Mouse (Mus musculus): ENCODE data around the gene Stat5b. TPM values are rescaled to one million over a fixed set of nuclear protein-coding genes. Genes with fewer than 3 reads are reported as not detected.

The Stat5b gene
- polyA plus RNA-seq, 1 experiment, result 23.2 TPM

- WGBS, result 85% methylated on average over 8 of the region's 8 CpGs
- peaks cover 15% of the 10 kb centered on the region for H3K4me1 ChIP-seq (ENCODE audit: control insufficient read depth, insufficient read depth, low read length)
- no peaks in the 10 kb centered on the region for H3K27me3 ChIP-seq (replicated peaks; ENCODE audit: control insufficient read depth, insufficient read depth, low read length)
- TF ChIP-seq POLR2A (IDR thresholded peaks at IDR 0.05; ENCODE audit: low read depth, low read length) (no peak), CTCF (conservative IDR thresholded peaks at IDR 0.05; ENCODE audit: insufficient read depth, insufficient read length, low read depth, low read length) (no peak)
- H3K36me3 ChIP-seq (ENCODE audit: control insufficient read depth, insufficient read depth, low read length), result no peaks in the 10 kb centered on the region
- H3K27ac ChIP-seq (ENCODE audit: insufficient read depth, low read depth, low read length), result no peak overlapping the region
- no peak overlapping the region for H3K4me3 ChIP-seq (ENCODE audit: insufficient read depth, low read depth, low read length)
- no peak for DNase-seq
Observed at GRCm38 (mm10) chr11:100820047-100820446, 30.5 kb downstream of the Stat5b start.

- Histone ChIP-seq H3K4me3 (ENCODE audit: insufficient read depth, low read depth, low read length) (no peak overlapping the region), H3K4me1 (ENCODE audit: control insufficient read depth, insufficient read depth, low read length) (peaks cover 20% of the 10 kb centered on the region), H3K36me3 (ENCODE audit: control insufficient read depth, insufficient read depth, low read length) (no peaks in the 10 kb centered on the region), H3K27ac (ENCODE audit: insufficient read depth, low read depth, low read length) (no peak overlapping the region), H3K27me3 (replicated peaks; ENCODE audit: control insufficient read depth, insufficient read depth, low read length) (no peaks in the 10 kb centered on the region)
- DNase-seq, result no peak
- 85% methylated on average over 16 of the region's 16 CpGs for whole genome bisulfite sequencing
- TF ChIP-seq CTCF (conservative IDR thresholded peaks at IDR 0.05; ENCODE audit: insufficient read depth, insufficient read length, low read depth, low read length) (no peak), POLR2A (IDR thresholded peaks at IDR 0.05; ENCODE audit: low read depth, low read length) (no peak)
Observed at GRCm38 (mm10) chr11:100819626-100820025, 30.9 kb downstream of the Stat5b start.

DNA sequence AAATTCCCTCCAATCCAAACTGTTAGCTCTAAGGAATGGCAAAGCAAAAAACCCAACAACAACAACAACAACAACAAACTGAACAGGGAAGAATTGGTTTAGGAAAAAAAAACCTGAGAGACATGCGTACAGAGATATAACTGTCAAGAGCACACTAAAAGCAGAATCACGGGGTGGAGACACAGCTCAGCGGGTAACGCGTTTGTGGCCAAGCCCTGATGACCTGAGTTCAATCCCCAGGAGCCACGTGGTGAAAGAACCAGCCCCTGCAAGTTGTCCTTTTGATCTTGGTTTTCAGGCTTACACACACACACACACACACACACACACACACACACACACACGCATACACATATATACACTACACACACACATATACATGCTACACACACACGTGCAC is 31.5 kb downstream of the Stat5b start:
- Histone ChIP-seq H3K27ac (ENCODE audit: insufficient read depth, low read depth, low read length) (no peak overlapping the region), H3K4me3 (ENCODE audit: insufficient read depth, low read depth, low read length) (no peak overlapping the region), H3K36me3 (ENCODE audit: control insufficient read depth, insufficient read depth, low read length) (no peaks in the 10 kb centered on the region), H3K27me3 (replicated peaks; ENCODE audit: control insufficient read depth, insufficient read depth, low read length) (no peaks in the 10 kb centered on the region), H3K4me1 (ENCODE audit: control insufficient read depth, insufficient read depth, low read length) (peaks cover 21% of the 10 kb centered on the region)
- DNase-seq, result no peak
- TF ChIP-seq POLR2A (IDR thresholded peaks at IDR 0.05; ENCODE audit: low read depth, low read length), result no peak
- no peak for TF ChIP-seq CTCF (conservative IDR thresholded peaks at IDR 0.05; ENCODE audit: insufficient read depth, insufficient read length, low read depth, low read length)
- 68% methylated on average over 8 of the region's 8 CpGs for WGBS

DNA sequence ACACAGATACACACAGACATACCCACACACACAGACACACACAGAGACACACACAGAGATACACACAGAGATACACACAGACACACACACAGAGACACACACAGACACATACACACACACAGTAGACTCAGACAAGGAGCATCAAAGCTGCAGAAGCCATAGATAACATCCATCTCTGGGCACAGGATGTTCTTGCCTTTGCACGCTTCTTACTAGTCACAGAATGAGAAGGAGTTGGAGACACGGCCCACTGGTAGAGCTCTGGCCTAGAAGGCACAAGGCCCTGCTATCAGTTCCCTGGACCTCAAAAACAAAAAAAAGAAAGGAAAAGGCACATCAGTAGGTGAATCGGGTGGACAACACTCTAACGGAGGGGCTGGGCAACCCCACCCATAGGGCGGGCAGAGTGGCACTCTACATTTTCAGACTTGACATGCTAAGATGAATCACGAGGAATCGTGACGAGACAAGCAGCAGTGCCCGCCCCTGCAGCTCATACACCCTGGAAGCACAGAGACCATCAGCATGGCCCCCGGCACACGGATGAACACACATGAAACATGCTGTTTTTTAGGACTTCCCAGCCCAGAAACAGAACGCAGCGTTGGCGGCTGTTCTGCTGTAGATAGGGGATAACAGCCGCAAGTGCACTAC is 32.0 kb downstream of the Stat5b start:
- DNase-seq, result no peak
- no peaks in the 10 kb centered on the region for H3K27me3 ChIP-seq (replicated peaks; ENCODE audit: control insufficient read depth, insufficient read depth, low read length)
- 88% methylated on average over 15 of the region's 15 CpGs for WGBS
- no peak overlapping the region for H3K27ac ChIP-seq (ENCODE audit: insufficient read depth, low read depth, low read length)
- no peak overlapping the region for H3K4me3 ChIP-seq (ENCODE audit: insufficient read depth, low read depth, low read length)
- H3K4me1 ChIP-seq (ENCODE audit: control insufficient read depth, insufficient read depth, low read length), result peaks cover 21% of the 10 kb centered on the region
- no peaks in the 10 kb centered on the region for H3K36me3 ChIP-seq (ENCODE audit: control insufficient read depth, insufficient read depth, low read length)
- no peak for TF ChIP-seq CTCF (conservative IDR thresholded peaks at IDR 0.05; ENCODE audit: insufficient read depth, insufficient read length, low read depth, low read length)
- no peak for TF ChIP-seq POLR2A (IDR thresholded peaks at IDR 0.05; ENCODE audit: low read depth, low read length)

DNA sequence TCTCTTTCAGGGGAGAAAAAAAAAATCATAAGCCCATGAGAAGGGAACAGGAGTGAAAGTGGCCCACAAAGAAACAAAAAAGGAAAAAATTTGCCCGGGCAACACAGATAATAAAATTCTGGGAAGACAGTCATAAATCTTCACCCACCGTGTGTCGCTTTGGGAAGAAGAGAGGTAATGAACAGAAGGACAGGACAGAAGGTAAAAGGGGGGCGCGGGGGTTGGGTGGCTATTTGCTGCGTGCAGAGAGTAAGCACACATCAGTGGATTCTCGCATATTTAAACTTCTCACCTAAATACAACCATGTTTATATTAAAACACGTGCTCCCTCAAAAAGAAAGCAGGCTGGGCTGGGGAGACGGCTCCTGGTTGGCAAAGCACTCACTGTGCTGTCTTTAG is 33.2 kb downstream of the Stat5b start:
- Histone ChIP-seq H3K36me3 (ENCODE audit: control insufficient read depth, insufficient read depth, low read length) (no peaks in the 10 kb centered on the region), H3K4me3 (ENCODE audit: insufficient read depth, low read depth, low read length) (no peak overlapping the region), H3K27ac (ENCODE audit: insufficient read depth, low read depth, low read length) (peak overlapping the region; percentile 4; the same call in 1 of the 2 replicates), H3K4me1 (ENCODE audit: control insufficient read depth, insufficient read depth, low read length) (peaks cover 21% of the 10 kb centered on the region), H3K27me3 (replicated peaks; ENCODE audit: control insufficient read depth, insufficient read depth, low read length) (no peaks in the 10 kb centered on the region)
- no peak for TF ChIP-seq POLR2A (IDR thresholded peaks at IDR 0.05; ENCODE audit: low read depth, low read length)
- TF ChIP-seq CTCF (conservative IDR thresholded peaks at IDR 0.05; ENCODE audit: insufficient read depth, insufficient read length, low read depth, low read length), result no peak
- no peak for DNase-seq
- 50% methylated on average over 9 of the region's 9 CpGs for WGBS

DNA sequence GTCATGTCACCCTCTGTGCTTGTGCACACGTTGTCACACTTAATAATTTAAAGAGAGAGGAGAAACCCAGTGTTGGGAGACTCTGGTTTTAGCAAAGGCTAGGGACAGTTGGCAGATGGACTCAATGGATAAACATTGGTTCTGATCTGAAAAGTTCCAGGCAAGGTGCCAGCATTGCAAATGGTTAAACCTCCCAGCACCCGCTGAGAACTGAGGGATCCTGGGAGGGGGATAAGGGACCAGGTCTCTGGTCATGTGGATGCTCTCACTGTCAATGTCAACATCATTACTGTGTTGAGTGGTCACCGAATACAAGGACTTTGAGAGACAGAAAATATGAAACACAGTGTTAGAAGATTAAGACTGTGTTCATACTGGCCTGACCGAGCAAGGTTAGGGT is 33.7 kb downstream of the Stat5b start:
- TF ChIP-seq POLR2A (IDR thresholded peaks at IDR 0.05; ENCODE audit: low read depth, low read length) (no peak), CTCF (conservative IDR thresholded peaks at IDR 0.05; ENCODE audit: insufficient read depth, insufficient read length, low read depth, low read length) (no peak)
- H3K27me3 ChIP-seq (replicated peaks; ENCODE audit: control insufficient read depth, insufficient read depth, low read length), result no peaks in the 10 kb centered on the region
- peak; percentile 84 for DNase-seq
- H3K4me3 ChIP-seq (ENCODE audit: insufficient read depth, low read depth, low read length), result no peak overlapping the region
- H3K27ac ChIP-seq (ENCODE audit: insufficient read depth, low read depth, low read length), result no peak overlapping the region
- H3K4me1 ChIP-seq (ENCODE audit: control insufficient read depth, insufficient read depth, low read length), result peaks cover 21% of the 10 kb centered on the region
- WGBS, result 34% methylated on average over 4 of the region's 4 CpGs
- no peaks in the 10 kb centered on the region for H3K36me3 ChIP-seq (ENCODE audit: control insufficient read depth, insufficient read depth, low read length)

DNA sequence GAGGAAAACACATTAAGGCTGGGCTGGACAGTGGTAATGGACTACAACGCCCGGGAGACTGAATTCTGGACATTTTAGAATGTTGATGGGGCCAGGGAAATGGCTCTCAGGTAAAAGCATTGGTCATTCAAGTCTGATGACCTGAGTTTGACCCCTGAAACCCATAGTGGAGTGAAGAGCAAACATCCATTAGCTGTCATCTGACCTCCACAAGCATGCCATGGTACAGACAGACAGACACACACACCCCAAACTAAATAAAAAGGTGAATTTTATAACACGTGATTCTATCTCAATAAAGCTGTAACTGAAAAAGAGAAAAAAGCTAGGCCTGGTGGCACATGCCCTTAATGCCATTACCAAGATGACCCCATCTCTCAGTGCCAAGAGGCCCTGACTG is 34.2 kb downstream of the Stat5b start:
- H3K36me3 ChIP-seq (ENCODE audit: control insufficient read depth, insufficient read depth, low read length), result no peaks in the 10 kb centered on the region
- H3K27me3 ChIP-seq (replicated peaks; ENCODE audit: control insufficient read depth, insufficient read depth, low read length), result no peaks in the 10 kb centered on the region
- H3K4me3 ChIP-seq (ENCODE audit: insufficient read depth, low read depth, low read length), result no peak overlapping the region
- no peak overlapping the region for H3K27ac ChIP-seq (ENCODE audit: insufficient read depth, low read depth, low read length)
- DNase-seq, result no peak
- WGBS, result 56% methylated on average over 3 of the region's 3 CpGs
- peaks cover 21% of the 10 kb centered on the region for H3K4me1 ChIP-seq (ENCODE audit: control insufficient read depth, insufficient read depth, low read length)
- no peak for TF ChIP-seq CTCF (conservative IDR thresholded peaks at IDR 0.05; ENCODE audit: insufficient read depth, insufficient read length, low read depth, low read length)
- no peak for TF ChIP-seq POLR2A (IDR thresholded peaks at IDR 0.05; ENCODE audit: low read depth, low read length)
